Mouse (Mus musculus) intestine, embryonic 16.5 days (tissue): ENCODE measurements around the gene AC129217.1. TPM values are rescaled to one million over a fixed set of nuclear protein-coding genes. Genes with fewer than 3 reads are reported as not detected.

Source experiments
- ATAC-seq: fragments of 200-750 bp; cut with Nextera tagmentation; 2 replicates; pipeline ENCODE4 v1.8.0; 2017; ENCODE audit warnings: moderate TSS enrichment, moderate library complexity
- H3K27ac ChIP-seq: fragments of 300-500 bp; sonication (generic); 2 replicates; pipeline ENCODE4 v1.5.1; 2014; ENCODE audit warnings: mild to moderate bottlenecking, low read length
- H3K27me3 ChIP-seq: fragments of 300-500 bp; sonication (generic); replicated peaks from 2 replicates; pipeline ENCODE4 v1.6.1; 2014; ENCODE audit warnings: low read length, control low read depth, mixed read lengths; ENCODE audit not compliant: control insufficient read depth, insufficient read depth
- H3K36me3 ChIP-seq: fragments of 300-500 bp; sonication (generic); 2 replicates; pipeline ENCODE4 v1.6.1; 2014; ENCODE audit warnings: low read length, control low read depth; ENCODE audit not compliant: control insufficient read depth, insufficient read depth
- H3K4me1 ChIP-seq: fragments of 300-500 bp; sonication (generic); 2 replicates; pipeline ENCODE4 v1.6.1; 2014; ENCODE audit warnings: low read length, control low read depth, mixed read lengths; ENCODE audit not compliant: control insufficient read depth, insufficient read depth
- H3K4me2 ChIP-seq: fragments of 300-500 bp; sonication (generic); 2 replicates; pipeline ENCODE4 v1.6.1; 2014; ENCODE audit warnings: low read depth, low read length, control low read depth
- H3K4me3 ChIP-seq: fragments of 300-500 bp; sonication (generic); 2 replicates; pipeline ENCODE4 v1.5.1; 2014; ENCODE audit warnings: mild to moderate bottlenecking, low read length
- H3K9ac ChIP-seq: fragments of 300-500 bp; sonication (generic); 2 replicates; pipeline ENCODE4 v1.6.1; 2014; ENCODE audit warnings: low read depth, low read length
- H3K9me3 ChIP-seq: fragments of 300-500 bp; sonication (generic); 2 replicates; pipeline ENCODE4 v1.6.1; 2016; ENCODE audit warnings: low read length, control low read depth; ENCODE audit not compliant: control insufficient read depth
- WGBS: fragments of 180-500 bp; shearing (Covaris S2); extraction: QIAGEN DNeasy Blood & Tissue Kit; methylation state at CpG from one replicate; pipeline ENCODE4 v1.1.7; 2014; 5-methylcytosine and 5-hydroxymethylcytosine counted together
- polyA plus RNA-seq: library from polyadenylated mRNA; unstranded; fragments of >200 nt; fragmentation: Nextera tagmentation; extraction: Ambion mirVana; gene quantifications from 2 replicates; pipeline ENCODE4 v1.2.1, GENCODE M21; 2015

AC129217.1 gene
- polyA plus RNA-seq, 1 experiment from 2014 or later, result not detected

DNA sequence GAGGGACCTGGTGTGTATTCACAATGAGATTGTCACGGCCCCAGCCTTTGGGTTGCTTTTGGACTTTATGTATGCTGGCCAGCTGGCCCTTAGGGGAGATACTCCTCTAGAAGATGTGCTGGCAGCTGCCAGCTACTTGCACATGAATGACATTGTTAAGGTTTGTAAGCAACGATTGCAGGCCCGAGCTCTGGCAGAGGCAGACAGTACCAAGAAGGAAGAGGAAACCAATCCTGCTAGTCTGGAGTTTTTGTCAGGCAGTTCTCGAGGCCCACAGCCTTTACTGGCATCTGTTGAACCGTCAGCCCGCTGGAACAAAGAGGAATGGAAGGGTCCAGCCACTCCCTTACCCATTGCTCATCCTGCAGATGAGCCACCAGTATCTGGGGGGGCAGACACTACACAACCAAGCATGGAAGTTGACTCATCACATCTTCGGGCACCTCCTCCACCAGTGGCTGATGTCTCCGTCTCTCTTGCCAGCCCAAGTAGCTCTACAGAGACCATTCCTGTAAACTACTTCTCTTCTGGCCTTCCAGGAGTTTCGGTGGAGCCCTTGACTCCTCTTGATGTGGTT, 26.3 kb upstream of the AC129217.1 start:
- no peak overlapping the region for H3K27ac ChIP-seq
- ATAC-seq, result no peak
- no peaks in the 10 kb centered on the region for H3K27me3 ChIP-seq
- H3K4me1 ChIP-seq, result peaks cover 6% of the 10 kb centered on the region; the same call in 1 of the 2 replicates
- H3K9ac ChIP-seq, result no peak overlapping the region
- peaks cover 3% of the 10 kb centered on the region; the same call in 1 of the 2 replicates for H3K36me3 ChIP-seq
- H3K4me2 ChIP-seq, result peak overlapping the region; percentile 57; the same call in 1 of the 2 replicates
- no peak overlapping the region for H3K4me3 ChIP-seq
- H3K9me3 ChIP-seq, result no peaks in the 10 kb centered on the region
- 89% methylated on average over 9 of the region's 9 CpGs for WGBS

DNA sequence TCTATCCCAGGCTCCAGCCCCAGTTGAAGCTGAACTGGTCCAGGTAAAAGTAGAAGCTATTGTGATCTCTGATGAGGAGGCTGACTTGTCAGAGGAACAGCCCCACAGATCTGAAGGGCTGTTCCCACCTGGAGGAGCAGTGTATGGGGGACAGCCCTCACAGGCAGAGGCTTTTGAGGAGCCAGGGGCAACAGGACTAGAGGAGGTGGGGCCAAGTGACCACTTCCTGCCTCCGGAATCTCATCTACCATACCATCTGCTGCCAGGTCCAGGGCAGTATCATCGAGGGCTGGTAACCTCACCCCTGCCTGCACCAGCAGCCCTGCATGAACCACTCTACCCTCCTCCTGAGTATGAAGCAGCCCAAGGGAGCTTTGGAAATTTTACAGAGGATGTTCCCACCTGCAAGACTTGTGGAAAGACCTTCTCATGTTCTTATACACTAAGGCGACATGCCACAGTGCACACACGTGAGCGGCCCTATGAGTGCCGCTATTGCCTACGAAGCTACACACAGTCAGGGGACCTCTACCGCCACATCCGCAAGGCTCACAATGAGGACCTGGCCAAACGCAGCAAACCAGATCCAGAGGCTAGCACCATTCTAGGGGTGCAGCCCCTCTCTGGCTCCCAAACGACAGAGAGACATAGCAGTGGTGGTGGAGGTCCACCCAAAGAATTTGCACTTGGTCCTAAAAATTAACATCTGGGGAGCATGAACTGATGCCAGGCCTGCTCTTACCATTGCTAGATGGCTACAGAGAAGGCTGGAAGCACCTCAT, 25.5 kb upstream of the AC129217.1 start:
- H3K27me3 ChIP-seq, result no peaks in the 10 kb centered on the region
- H3K36me3 ChIP-seq, result peaks cover 5% of the 10 kb centered on the region
- no peaks in the 10 kb centered on the region for H3K9me3 ChIP-seq
- H3K4me1 ChIP-seq, result peaks cover 6% of the 10 kb centered on the region; the same call in 1 of the 2 replicates
- no peak overlapping the region for H3K4me3 ChIP-seq
- no peak overlapping the region for H3K4me2 ChIP-seq
- ATAC-seq, result no peak
- no peak overlapping the region; the same call in 1 of the 2 replicates for H3K9ac ChIP-seq
- WGBS, result 90% methylated on average over 11 of the region's 11 CpGs
- H3K27ac ChIP-seq, result no peak overlapping the region

DNA sequence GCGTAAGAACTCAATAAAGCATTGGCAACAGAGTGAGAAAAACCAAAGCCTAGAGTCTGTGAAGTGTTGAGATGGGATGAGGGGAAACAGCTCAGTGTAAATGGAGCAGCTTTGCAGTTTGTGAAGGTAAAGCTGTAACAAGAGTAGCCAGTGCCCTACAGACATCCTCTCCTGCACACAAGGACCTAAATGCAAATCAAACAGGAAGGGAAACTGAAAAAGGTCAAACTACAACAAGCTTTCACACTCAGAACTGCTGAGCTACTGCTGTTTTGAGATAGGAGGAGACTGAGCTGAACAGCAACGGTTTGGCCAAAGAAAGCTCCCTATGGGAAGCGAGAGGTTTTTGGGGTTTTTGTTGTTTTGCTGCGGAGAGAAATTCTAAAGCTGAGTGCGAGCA, 22.8 kb upstream of the AC129217.1 start:
- no peak overlapping the region for H3K9ac ChIP-seq
- no peak overlapping the region for H3K4me2 ChIP-seq
- H3K27ac ChIP-seq, result no peak overlapping the region
- H3K4me3 ChIP-seq, result no peak overlapping the region
- WGBS, result 93% methylated on average over 5 of the region's 5 CpGs
- no peaks in the 10 kb centered on the region for H3K9me3 ChIP-seq
- H3K27me3 ChIP-seq, result no peaks in the 10 kb centered on the region
- H3K36me3 ChIP-seq, result peaks cover 10% of the 10 kb centered on the region
- ATAC-seq, result no peak
- peaks cover 6% of the 10 kb centered on the region; the same call in 1 of the 2 replicates for H3K4me1 ChIP-seq

DNA sequence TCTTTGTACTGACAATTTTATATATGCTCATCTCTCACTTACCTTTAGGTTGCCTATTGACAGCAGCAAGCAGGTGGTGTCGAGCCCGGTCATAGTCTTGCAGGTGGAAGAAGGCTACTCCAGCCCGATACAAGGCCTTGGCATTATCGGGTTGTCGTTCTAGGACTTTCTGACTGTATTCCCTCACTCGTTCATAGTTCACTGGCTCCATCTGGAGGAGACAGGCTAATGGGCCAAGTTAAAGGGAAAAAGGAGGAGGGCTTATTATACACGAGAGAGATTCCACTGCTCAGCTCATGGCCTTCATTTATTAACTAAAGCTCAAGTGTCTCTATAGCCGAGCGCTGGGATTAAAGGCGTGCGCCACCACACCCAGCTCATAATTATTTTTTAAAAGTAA, 13.8 kb upstream of the AC129217.1 start:
- ATAC-seq, result no peak
- 66% methylated on average over 11 of the region's 11 CpGs for WGBS

DNA sequence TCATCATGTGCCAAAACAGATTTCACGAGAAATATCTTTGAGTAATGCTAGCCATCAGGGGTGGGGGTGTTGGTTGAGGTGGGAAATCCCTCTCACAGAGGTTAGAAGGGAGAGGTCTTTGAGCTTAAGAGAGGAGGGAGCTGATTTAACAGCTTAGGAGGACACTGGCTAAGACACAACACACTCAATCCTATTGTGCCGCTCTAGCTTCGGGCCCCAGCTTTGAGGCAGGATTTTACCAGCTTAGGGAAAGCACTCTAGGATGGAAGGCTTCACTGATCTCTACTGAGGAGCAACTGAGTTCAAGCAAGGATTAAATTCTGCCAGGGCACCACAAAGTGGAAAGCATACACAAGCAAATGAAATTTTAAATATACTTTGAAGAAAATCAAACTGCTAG, 12.6 kb upstream of the AC129217.1 start:
- peaks cover 11% of the 10 kb centered on the region for H3K4me1 ChIP-seq
- WGBS, result 74% methylated on average over 3 of the region's 3 CpGs
- H3K4me2 ChIP-seq, result no peak overlapping the region
- H3K36me3 ChIP-seq, result 0 out of 2 replicates have a peak, but pooled peaks cover 7% of the 10 kb centered on the region
- H3K27me3 ChIP-seq, result no peaks in the 10 kb centered on the region
- no peak overlapping the region for H3K27ac ChIP-seq
- no peak overlapping the region for H3K4me3 ChIP-seq
- no peak for ATAC-seq
- H3K9me3 ChIP-seq, result no peaks in the 10 kb centered on the region
- H3K9ac ChIP-seq, result 0 out of 2 replicates have a peak overlapping the region, but pooled peaks have one; percentile 8

More for the DNA sequence above, 13.8 kb upstream of the AC129217.1 start:
- Histone ChIP-seq H3K4me1 (peaks cover 9% of the 10 kb centered on the region), H3K9ac (no peak overlapping the region), H3K4me2 (no peak overlapping the region), H3K4me3 (no peak overlapping the region), H3K27ac (no peak overlapping the region), H3K36me3 (0 out of 2 replicates have a peak, but pooled peaks cover 7% of the 10 kb centered on the region), H3K27me3 (no peaks in the 10 kb centered on the region), H3K9me3 (no peaks in the 10 kb centered on the region)

DNA sequence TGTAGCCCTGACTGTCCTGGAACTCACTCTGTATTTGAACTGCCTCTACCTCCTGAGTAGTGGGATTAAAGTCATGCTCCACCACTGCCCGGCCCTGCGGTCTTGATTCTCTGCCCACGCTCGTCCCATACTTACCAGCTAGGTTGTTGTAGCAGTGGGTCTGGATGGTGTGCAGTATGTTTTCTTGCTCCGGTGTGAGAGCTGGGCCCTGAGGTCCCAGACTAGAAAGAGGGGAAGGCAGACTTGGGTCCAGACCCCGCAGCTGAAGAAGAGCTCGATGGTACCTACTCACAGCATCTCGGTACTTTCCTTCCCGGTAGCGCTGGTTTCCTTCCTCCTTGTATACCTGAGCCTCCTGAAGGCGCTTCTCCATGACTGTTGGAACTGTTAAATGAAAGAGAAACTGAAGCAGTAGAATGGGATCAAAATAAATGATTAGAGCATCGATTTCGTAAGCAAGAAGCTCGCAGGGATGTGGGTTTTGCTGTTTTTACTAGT, 11.2 kb upstream of the AC129217.1 start:
- Histone ChIP-seq H3K4me1 (peaks cover 21% of the 10 kb centered on the region), H3K9me3 (no peaks in the 10 kb centered on the region), H3K4me2 (peak overlapping the region; percentile 80), H3K9ac (peak overlapping the region; percentile 73), H3K27me3 (no peaks in the 10 kb centered on the region), H3K27ac (peak overlapping the region; percentile 98), H3K36me3 (peaks cover 13% of the 10 kb centered on the region), H3K4me3 (peak overlapping the region; percentile 100)
- WGBS, result 17% methylated on average over 14 of the region's 14 CpGs
- no peak for ATAC-seq

DNA sequence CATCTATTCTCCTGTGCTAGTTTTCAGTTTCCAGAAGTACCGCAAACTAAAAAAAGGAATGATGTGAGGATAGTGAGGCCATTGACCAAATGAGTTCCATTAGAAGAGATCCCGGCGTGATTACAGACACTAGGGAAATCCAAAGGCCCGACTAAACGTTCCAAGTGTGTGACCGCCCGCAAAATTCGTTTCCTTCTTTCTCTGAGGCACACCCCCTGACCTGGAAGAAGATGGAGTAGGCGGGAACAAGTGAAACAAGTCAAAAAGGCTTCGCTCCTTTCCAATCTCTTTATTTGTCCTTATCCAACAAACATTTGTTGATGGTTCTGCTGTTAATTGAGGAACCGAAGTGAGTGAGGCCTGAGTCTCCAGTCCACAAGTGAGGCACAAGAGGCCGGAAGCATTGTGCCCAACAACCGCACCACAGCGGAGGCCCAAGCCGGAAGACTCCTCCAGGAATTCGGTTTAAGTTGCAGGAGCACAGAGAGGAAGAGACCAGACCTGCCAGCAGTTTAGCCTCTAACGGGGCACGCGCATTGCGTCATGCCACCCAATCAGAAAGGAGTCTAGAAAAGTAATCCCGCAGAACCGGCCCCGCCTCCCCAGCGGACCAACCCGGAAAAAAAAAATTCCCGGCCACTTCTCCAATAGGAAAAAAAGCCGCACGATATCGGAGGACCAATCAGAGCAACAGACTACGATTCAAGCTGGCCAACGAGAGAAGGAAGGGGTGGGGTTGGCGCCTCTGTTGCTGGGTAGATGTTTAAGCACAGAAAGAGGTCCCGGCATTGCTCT, 10.6 kb upstream of the AC129217.1 start, which contains the start of gene Ttc9c:
TSS of gene Ttc9c (minus strand) at position 533 of the 795 bp plus-strand sequence.
- peak; percentile 92 for ATAC-seq
- no peaks in the 10 kb centered on the region for H3K27me3 ChIP-seq
- peaks cover 14% of the 10 kb centered on the region for H3K36me3 ChIP-seq
- no peaks in the 10 kb centered on the region for H3K9me3 ChIP-seq
- under 1% methylated on average over 33 of the region's 33 CpGs for WGBS
- peaks cover 21% of the 10 kb centered on the region for H3K4me1 ChIP-seq
- peak within 1 kb of the TSS; percentile 100 for H3K27ac ChIP-seq
- peak within 1 kb of the TSS; percentile 97 for H3K9ac ChIP-seq
- H3K4me2 ChIP-seq, result peak within 1 kb of the TSS; percentile 87
- H3K4me3 ChIP-seq, result peak within 1 kb of the TSS; percentile 100

DNA sequence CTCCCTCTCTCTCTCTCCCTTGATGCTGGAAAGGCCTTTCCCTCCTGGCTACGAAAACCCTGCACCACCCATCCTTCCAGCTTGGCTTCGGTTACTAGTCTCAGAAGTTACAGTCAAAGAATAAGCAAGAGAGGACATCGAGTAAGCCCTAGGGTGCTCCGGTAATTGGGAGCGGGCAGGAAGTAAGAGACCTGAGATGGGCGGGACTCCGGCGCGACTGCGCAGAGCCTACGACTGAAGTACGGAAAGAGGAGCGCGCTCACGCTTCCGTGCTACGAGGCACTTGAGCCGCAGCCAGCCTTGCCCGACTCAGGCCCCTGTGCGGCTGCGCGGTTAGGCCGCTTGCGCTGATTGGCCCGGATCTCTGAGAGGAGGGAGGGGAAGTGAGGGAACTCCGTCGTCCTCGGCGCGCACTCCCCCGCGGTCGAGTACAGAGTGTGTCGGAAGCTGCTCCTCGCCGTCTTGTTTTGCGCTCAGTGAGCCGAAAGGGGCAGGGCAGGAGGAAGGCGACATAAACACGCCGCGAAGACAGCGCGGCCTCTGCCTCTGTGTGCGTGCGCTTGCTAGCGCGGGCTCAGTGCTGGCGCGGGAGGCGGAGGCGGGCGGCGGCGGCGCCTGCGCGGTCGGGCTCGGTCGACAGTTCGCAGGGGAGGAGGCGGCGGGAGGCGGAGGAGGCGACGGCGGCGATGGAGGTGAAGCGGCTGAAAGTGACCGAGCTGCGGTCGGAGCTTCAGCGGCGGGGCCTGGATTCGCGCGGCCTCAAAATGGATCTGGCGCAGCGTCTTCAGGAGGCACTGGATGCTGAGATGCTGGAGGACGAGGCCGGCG, 9.8 kb upstream of the AC129217.1 start, which contains the start of gene Hnrnpul2:
TSS of gene Hnrnpul2 (plus strand) at position 415 of the 828 bp plus-strand sequence.
- peak; percentile 95 for ATAC-seq
- Histone ChIP-seq H3K27me3 (no peaks in the 10 kb centered on the region), H3K4me3 (peak within 1 kb of the TSS; percentile 100), H3K36me3 (peaks cover 13% of the 10 kb centered on the region), H3K27ac (peak within 1 kb of the TSS; percentile 100), H3K4me2 (peak within 1 kb of the TSS; percentile 87), H3K4me1 (peaks cover 21% of the 10 kb centered on the region), H3K9ac (peak within 1 kb of the TSS; percentile 97), H3K9me3 (no peaks in the 10 kb centered on the region)
- 0% methylated on average over 72 of the region's 83 CpGs for WGBS
